Mouse (Mus musculus) cerebellum, adult 9-11 months (tissue): ENCODE measurements around the gene Gm28827.
"Not testable (repeated sequence)": the region's sequence is repeated elsewhere in the genome, so short reads cannot be mapped to it uniquely, and the experiment has no call there.

Experiments used
- DNase-seq: peaks from one replicate; pipeline ENCODE4 v3.0.0; 2022

Gm28827 gene

GRCm38 (mm10) chrY:83030647-83031046 lies at the start of gene Gm28827:
Gm28827 (plus strand) TSS chrY:83030947.
- not testable (repeated sequence) for DNase-seq
